Mouse (Mus musculus) heart, embryonic 11.5 days (tissue): ENCODE data around the gene Glis3. TPM values are rescaled to one million over a fixed set of nuclear protein-coding genes. Genes with fewer than 3 reads are reported as not detected.

Source experiments
- ATAC-seq: fragments of 200-750 bp; cut with Nextera tagmentation; replicated peaks from 2 replicates; pipeline ENCODE4 v1.8.0; 2017; ENCODE audit warnings: moderate library complexity; ENCODE audit not compliant: insufficient number of reproducible peaks, low FRiP score, low TSS enrichment
- H3K27ac ChIP-seq: fragments of 300-500 bp; sonication (generic); 2 replicates; pipeline ENCODE4 v1.5.1; 2014; ENCODE audit warnings: mild to moderate bottlenecking, low read depth, low read length
- H3K27me3 ChIP-seq: fragments of 300-500 bp; sonication (generic); 2 replicates; pipeline ENCODE4 v1.6.1; 2014; ENCODE audit warnings: mild to moderate bottlenecking, low read length, mixed read lengths; ENCODE audit not compliant: control insufficient read depth, insufficient read depth
- H3K36me3 ChIP-seq: fragments of 300-500 bp; sonication (generic); 2 replicates; pipeline ENCODE4 v1.6.1; 2014; ENCODE audit warnings: mild to moderate bottlenecking, low read length, moderate library complexity, mixed read lengths; ENCODE audit not compliant: control insufficient read depth, insufficient read depth
- H3K4me1 ChIP-seq: fragments of 300-500 bp; sonication (generic); 2 replicates; pipeline ENCODE4 v1.6.1; 2014; ENCODE audit warnings: low read length; ENCODE audit not compliant: control insufficient read depth, insufficient read depth
- H3K4me2 ChIP-seq: fragments of 300-500 bp; sonication (generic); 2 replicates; pipeline ENCODE4 v1.6.1; 2014; ENCODE audit warnings: mild to moderate bottlenecking, moderate library complexity
- H3K4me3 ChIP-seq: fragments of 300-500 bp; sonication (generic); 2 replicates; pipeline ENCODE4 v1.5.1; 2014; ENCODE audit warnings: low read depth, low read length
- H3K9ac ChIP-seq: fragments of 300-500 bp; sonication (generic); 2 replicates; pipeline ENCODE4 v1.6.1; 2014; ENCODE audit warnings: mild to moderate bottlenecking, low read depth, low read length, moderate library complexity
- H3K9me3 ChIP-seq: fragments of 300-500 bp; sonication (generic); replicated peaks from 2 replicates; pipeline ENCODE4 v1.6.1; 2016; ENCODE audit warnings: low read length; ENCODE audit not compliant: control insufficient read depth
- WGBS: fragments of 180-500 bp; shearing (Covaris S2); extraction: QIAGEN DNeasy Blood & Tissue Kit; methylation state at CpG from one replicate; pipeline ENCODE4 v1.1.7; 2014; ENCODE audit not compliant: insufficient replicate concordance; 5-methylcytosine and 5-hydroxymethylcytosine counted together
- polyA plus RNA-seq: library from polyadenylated mRNA; unstranded; fragments of >200 nt; fragmentation: Nextera tagmentation; extraction: Ambion mirVana; gene quantifications from 2 replicates; pipeline ENCODE4 v1.2.1, GENCODE M21; 2014

The Glis3 gene
- polyA plus RNA-seq, 1 experiment from 2014 or later, result 1.3 TPM

GRCm38 (mm10) chr19:28517464-28518080 lies 162.3 kb downstream of the Glis3 start:
- H3K9ac ChIP-seq, result no peak overlapping the region
- 58% methylated on average over 9 of the region's 9 CpGs for WGBS
- H3K4me3 ChIP-seq, result no peak overlapping the region
- H3K27ac ChIP-seq, result no peak overlapping the region
- no peak for ATAC-seq
- no peak overlapping the region for H3K4me2 ChIP-seq
- no peaks in the 10 kb centered on the region for H3K36me3 ChIP-seq
- no peaks in the 10 kb centered on the region for H3K27me3 ChIP-seq
- 0 out of 2 replicates have a peak, but pooled peaks cover 3% of the 10 kb centered on the region for H3K4me1 ChIP-seq
- no peaks in the 10 kb centered on the region for H3K9me3 ChIP-seq

- Histone ChIP-seq H3K27ac (no peak overlapping the region), H3K9ac (no peak overlapping the region), H3K36me3 (no peaks in the 10 kb centered on the region), H3K4me3 (no peak overlapping the region), H3K4me1 (0 out of 2 replicates have a peak, but pooled peaks cover 3% of the 10 kb centered on the region), H3K27me3 (no peaks in the 10 kb centered on the region), H3K9me3 (no peaks in the 10 kb centered on the region), H3K4me2 (no peak overlapping the region)
- ATAC-seq, result no peak
- WGBS, result 84% methylated on average over 6 of the region's 6 CpGs
These were observed 163.4 kb downstream of the Glis3 start for GRCm38 (mm10) chr19:28516487-28516886.

GRCm38 (mm10) chr19:28512475-28512874 lies 167.4 kb downstream of the Glis3 start:
- Histone ChIP-seq H3K4me2 (no peak overlapping the region), H3K9me3 (no peaks in the 10 kb centered on the region), H3K27me3 (no peaks in the 10 kb centered on the region), H3K4me3 (no peak overlapping the region), H3K27ac (no peak overlapping the region), H3K9ac (no peak overlapping the region), H3K4me1 (no peaks in the 10 kb centered on the region), H3K36me3 (no peaks in the 10 kb centered on the region)
- ATAC-seq, result no peak
- WGBS, result 79% methylated on average over 11 of the region's 11 CpGs

GRCm38 (mm10) chr19:28511910-28512309 lies 168.0 kb downstream of the Glis3 start:
- Histone ChIP-seq H3K27ac (no peak overlapping the region), H3K36me3 (no peaks in the 10 kb centered on the region), H3K4me3 (no peak overlapping the region), H3K9me3 (no peaks in the 10 kb centered on the region), H3K4me2 (no peak overlapping the region), H3K9ac (no peak overlapping the region), H3K4me1 (no peaks in the 10 kb centered on the region), H3K27me3 (no peaks in the 10 kb centered on the region)
- WGBS, result 75% methylated on average over 1 of the region's 1 CpGs
- no peak for ATAC-seq

GRCm38 (mm10) chr19:28505376-28505775 lies 174.5 kb downstream of the Glis3 start:
- no peaks in the 10 kb centered on the region for H3K9me3 ChIP-seq
- H3K4me2 ChIP-seq, result no peak overlapping the region
- H3K4me3 ChIP-seq, result no peak overlapping the region
- H3K36me3 ChIP-seq, result no peaks in the 10 kb centered on the region
- no peak for ATAC-seq
- 65% methylated on average over 6 of the region's 6 CpGs for WGBS
- no peak overlapping the region for H3K27ac ChIP-seq
- H3K9ac ChIP-seq, result no peak overlapping the region
- no peaks in the 10 kb centered on the region for H3K4me1 ChIP-seq
- no peaks in the 10 kb centered on the region for H3K27me3 ChIP-seq

GRCm38 (mm10) chr19:28503011-28503410 lies 176.9 kb downstream of the Glis3 start:
- no peaks in the 10 kb centered on the region for H3K36me3 ChIP-seq
- H3K9ac ChIP-seq, result no peak overlapping the region
- 55% methylated on average over 12 of the region's 12 CpGs for WGBS
- peak overlapping the region; percentile 7; the same call in 1 of the 2 replicates for H3K4me2 ChIP-seq
- H3K4me3 ChIP-seq, result no peak overlapping the region
- H3K27ac ChIP-seq, result no peak overlapping the region
- no peaks in the 10 kb centered on the region for H3K27me3 ChIP-seq
- no peaks in the 10 kb centered on the region for H3K4me1 ChIP-seq
- no peak for ATAC-seq
- no peaks in the 10 kb centered on the region for H3K9me3 ChIP-seq

- Histone ChIP-seq H3K4me2 (no peak overlapping the region), H3K4me3 (no peak overlapping the region), H3K27ac (no peak overlapping the region), H3K9me3 (no peaks in the 10 kb centered on the region), H3K27me3 (no peaks in the 10 kb centered on the region), H3K9ac (no peak overlapping the region), H3K36me3 (no peaks in the 10 kb centered on the region), H3K4me1 (no peaks in the 10 kb centered on the region)
- ATAC-seq, result no peak
- 80% methylated on average over 9 of the region's 9 CpGs for WGBS
These were observed 178.9 kb downstream of the Glis3 start for GRCm38 (mm10) chr19:28500975-28501374.

GRCm38 (mm10) chr19:28500505-28500904 lies 179.4 kb downstream of the Glis3 start:
- H3K4me2 ChIP-seq, result no peak overlapping the region
- no peak for ATAC-seq
- H3K9me3 ChIP-seq, result no peaks in the 10 kb centered on the region
- H3K4me3 ChIP-seq, result no peak overlapping the region
- no peaks in the 10 kb centered on the region for H3K36me3 ChIP-seq
- no peaks in the 10 kb centered on the region for H3K4me1 ChIP-seq
- WGBS, result 85% methylated on average over 14 of the region's 14 CpGs
- H3K27ac ChIP-seq, result no peak overlapping the region
- no peaks in the 10 kb centered on the region for H3K27me3 ChIP-seq
- H3K9ac ChIP-seq, result no peak overlapping the region

- Histone ChIP-seq H3K36me3 (no peaks in the 10 kb centered on the region), H3K9ac (no peak overlapping the region), H3K27me3 (no peaks in the 10 kb centered on the region), H3K9me3 (no peaks in the 10 kb centered on the region), H3K27ac (no peak overlapping the region), H3K4me1 (no peaks in the 10 kb centered on the region), H3K4me3 (no peak overlapping the region), H3K4me2 (no peak overlapping the region)
- ATAC-seq, result no peak
- WGBS, result 89% methylated on average over 5 of the region's 5 CpGs
These were observed 180.1 kb downstream of the Glis3 start for GRCm38 (mm10) chr19:28499786-28500185.
